Mouse (Mus musculus) G1E-ER4 (cell line): Measurements from ENCODE around the gene Fam160a2. TPM values are rescaled to one million over a fixed set of nuclear protein-coding genes. Genes with fewer than 3 reads are reported as not detected.

Source experiments
- GATA1 ChIP-seq: IDR thresholded peaks from one replicate; pipeline ENCODE4 v1.8.0; 2012; ENCODE audit warnings: low read length, inconsistent platforms
- polyA plus RNA-seq: library from polyadenylated mRNA; stranded (reverse); fragments of >175 nt; gene quantifications from 2 replicates; pipeline ENCODE4 v1.2.3, GENCODE M21; 2012

Gene Fam160a2
- polyA plus RNA-seq, 1 experiment = 41.2 TPM

GRCm38 (mm10) chr7:105399058-105399934 lies 558 bp downstream of the Fam160a2 start:
- TF ChIP-seq GATA1 = no peak

- TF ChIP-seq GATA1 = no peak
These were observed 3.7 kb downstream of the Fam160a2 start for GRCm38 (mm10) chr7:105396126-105396525.

GRCm38 (mm10) chr7:105395131-105395820 lies 4.6 kb downstream of the Fam160a2 start:
- no peak for TF ChIP-seq GATA1

- TF ChIP-seq GATA1 = no peak
These were observed 5.2 kb downstream of the Fam160a2 start for GRCm38 (mm10) chr7:105394606-105395005.

- TF ChIP-seq GATA1 = no peak
These were observed 9.6 kb downstream of the Fam160a2 start for GRCm38 (mm10) chr7:105390236-105390635.

- no peak for TF ChIP-seq GATA1
These were observed 12.2 kb downstream of the Fam160a2 start for GRCm38 (mm10) chr7:105387696-105388095.

- TF ChIP-seq GATA1 = no peak
These were observed 19.5 kb downstream of the Fam160a2 start for GRCm38 (mm10) chr7:105380329-105380728.

GRCm38 (mm10) chr7:105374866-105375265 lies 25.0 kb downstream of the Fam160a2 start, which contains the start of gene Gm5901:
TSS of gene Gm5901 (plus strand) at chr7:105375038.
- TF ChIP-seq GATA1 = no peak

- TF ChIP-seq GATA1 = no peak
These were observed 25.9 kb downstream of the Fam160a2 start for GRCm38 (mm10) chr7:105373976-105374375.

GRCm38 (mm10) chr7:105373509-105373908 lies 26.3 kb downstream of the Fam160a2 start:
- TF ChIP-seq GATA1 = no peak

GRCm38 (mm10) chr7:105372912-105373311 lies 26.9 kb downstream of the Fam160a2 start:
- no peak for TF ChIP-seq GATA1

GRCm38 (mm10) chr7:105368521-105368920 lies 31.3 kb downstream of the Fam160a2 start:
- no peak for TF ChIP-seq GATA1

GRCm38 (mm10) chr7:105367930-105368329 lies 31.9 kb downstream of the Fam160a2 start, which contains the start of gene Olfr692:
TSS of gene Olfr692 (plus strand) at chr7:105368230.
- no peak for TF ChIP-seq GATA1

- TF ChIP-seq GATA1 = no peak
These were observed 32.6 kb downstream of the Fam160a2 start for GRCm38 (mm10) chr7:105367268-105367667.

- TF ChIP-seq GATA1 = no peak
These were observed 38.1 kb downstream of the Fam160a2 start for GRCm38 (mm10) chr7:105361713-105362112.

GRCm38 (mm10) chr7:105342752-105343151 lies 57.1 kb downstream of the Fam160a2 start:
- no peak for TF ChIP-seq GATA1

GRCm38 (mm10) chr7:105342170-105342569 lies 57.7 kb downstream of the Fam160a2 start, which contains the start of gene Olfr691:
TSS of gene Olfr691 (minus strand) at chr7:105342270.
- no peak for TF ChIP-seq GATA1
